Mouse (Mus musculus): ENCODE data around the gene Chchd5.

Chchd5 gene

DNA sequence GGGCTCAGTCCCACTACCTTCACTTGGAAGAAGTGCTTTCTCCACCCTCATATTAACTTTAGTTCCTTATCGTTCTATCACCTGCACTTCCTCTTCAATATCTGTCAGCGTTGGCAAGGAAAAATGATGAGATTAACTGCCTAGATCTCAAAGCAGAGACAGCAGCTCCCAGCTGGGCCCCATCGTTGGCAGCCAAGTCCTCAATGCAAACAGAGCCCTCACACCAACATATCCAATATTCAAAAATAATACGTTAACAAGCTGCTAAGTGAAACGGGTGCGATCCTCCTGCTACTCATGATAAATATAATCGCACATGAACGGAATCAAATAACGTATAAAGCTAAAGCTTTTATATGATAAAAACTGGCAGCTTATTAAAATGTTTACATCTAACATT, 21.6 kb downstream of the Chchd5 start:
- no peak for DNase-seq (ENCODE audit: extremely low read depth, insufficient read length, low spot score)

GRCm38 (mm10) chr2:129152751-129153150, 23.3 kb downstream of the Chchd5 start:
- DNase-seq (ENCODE audit: extremely low read depth, insufficient read length, low spot score), result no peak

GRCm38 (mm10) chr2:129164815-129165214, 35.3 kb downstream of the Chchd5 start:
- DNase-seq (ENCODE audit: extremely low read depth, insufficient read length, low spot score), result no peak

- no peak for DNase-seq (ENCODE audit: extremely low read depth, insufficient read length, low spot score)
These were observed 37.3 kb downstream of the Chchd5 start for GRCm38 (mm10) chr2:129166466-129167463.

DNA sequence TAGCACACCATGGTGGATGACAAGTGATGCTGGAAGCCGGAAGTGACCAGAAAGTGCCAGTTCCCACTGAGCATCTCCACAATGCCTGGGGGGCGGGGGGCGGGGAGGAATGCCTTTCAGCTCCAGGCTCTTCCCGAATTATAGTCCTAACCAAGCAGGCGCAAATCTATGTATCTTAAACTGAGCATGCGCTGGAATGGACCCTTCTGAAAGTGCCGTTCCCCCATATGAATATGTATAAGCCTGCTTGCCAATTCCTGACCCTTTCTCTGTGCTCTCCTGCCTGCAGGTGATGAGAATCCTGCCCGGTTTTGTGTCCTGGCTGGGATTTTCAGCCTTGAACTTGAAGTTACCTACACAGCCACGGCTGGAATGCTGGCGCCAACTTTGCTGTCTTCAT, 43.9 kb downstream of the Chchd5 start:
- no peak for DNase-seq (ENCODE audit: extremely low read depth, insufficient read length, low spot score)

DNA sequence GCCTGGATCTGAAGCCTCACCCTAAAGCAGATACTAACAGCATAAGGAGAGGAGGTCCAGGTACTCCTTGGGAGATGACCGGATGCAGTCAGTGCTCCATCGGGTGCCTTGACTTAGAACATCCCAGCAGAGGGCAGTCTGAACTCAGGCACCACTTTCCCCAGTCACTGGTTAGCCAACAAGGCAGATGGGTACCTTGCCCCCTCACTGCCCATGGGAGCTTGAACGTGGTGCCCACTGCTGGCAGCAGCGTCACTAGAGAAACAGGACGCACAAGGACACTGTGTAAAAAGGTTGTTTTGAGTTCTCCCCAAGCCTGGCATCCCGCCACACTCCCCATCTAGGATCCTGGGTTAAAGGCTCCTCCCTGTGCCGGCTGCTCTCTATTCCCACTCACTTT, 45.0 kb downstream of the Chchd5 start:
- DNase-seq (ENCODE audit: extremely low read depth, insufficient read length, low spot score), result peak; percentile 42

- peak; percentile 50 for DNase-seq (ENCODE audit: extremely low read depth, insufficient read length, low spot score)
These were observed 46.1 kb downstream of the Chchd5 start for GRCm38 (mm10) chr2:129175636-129176035.

DNA sequence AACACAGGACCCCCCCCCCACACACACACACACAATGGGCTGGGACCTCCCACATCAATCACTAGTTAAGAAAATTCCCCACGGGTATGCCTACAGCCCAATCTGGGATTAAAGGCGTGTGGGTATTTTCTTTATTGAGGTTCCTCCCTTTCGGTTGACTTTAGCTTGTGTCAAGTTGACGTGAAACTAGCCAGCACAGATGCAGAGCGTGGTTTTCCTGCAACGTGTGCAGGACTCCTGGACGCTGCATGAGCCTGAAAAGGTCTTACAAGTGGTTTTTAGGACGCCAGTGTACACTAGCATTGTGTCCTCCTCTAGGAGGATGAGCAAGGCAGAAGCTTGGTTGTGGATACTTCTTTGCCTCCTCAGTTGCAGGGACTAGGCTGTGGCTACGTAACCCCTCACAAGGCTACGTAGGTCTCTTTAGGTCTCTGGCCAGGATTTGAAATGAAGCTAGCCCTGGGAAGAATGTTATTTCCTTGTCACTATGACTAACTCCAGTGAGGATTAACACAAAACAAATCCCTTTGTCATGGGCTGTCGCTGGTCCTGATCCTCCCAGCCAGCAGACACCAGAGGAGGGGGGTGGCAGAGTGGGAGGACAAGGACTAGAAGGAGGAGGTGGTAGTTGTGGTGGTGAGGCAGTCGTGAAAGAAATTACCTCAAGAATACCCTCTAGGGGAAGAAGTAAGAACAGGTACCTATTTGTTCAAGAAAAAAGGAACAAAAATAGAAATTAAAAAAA, 47.3 kb downstream of the Chchd5 start:
- no peak for DNase-seq (ENCODE audit: extremely low read depth, insufficient read length, low spot score)

- DNase-seq (ENCODE audit: extremely low read depth, insufficient read length, low spot score), result no peak
These were observed 48.2 kb downstream of the Chchd5 start for GRCm38 (mm10) chr2:129177661-129178060.

GRCm38 (mm10) chr2:129178182-129178908, 48.8 kb downstream of the Chchd5 start:
- no peak for DNase-seq (ENCODE audit: extremely low read depth, insufficient read length, low spot score)

DNA sequence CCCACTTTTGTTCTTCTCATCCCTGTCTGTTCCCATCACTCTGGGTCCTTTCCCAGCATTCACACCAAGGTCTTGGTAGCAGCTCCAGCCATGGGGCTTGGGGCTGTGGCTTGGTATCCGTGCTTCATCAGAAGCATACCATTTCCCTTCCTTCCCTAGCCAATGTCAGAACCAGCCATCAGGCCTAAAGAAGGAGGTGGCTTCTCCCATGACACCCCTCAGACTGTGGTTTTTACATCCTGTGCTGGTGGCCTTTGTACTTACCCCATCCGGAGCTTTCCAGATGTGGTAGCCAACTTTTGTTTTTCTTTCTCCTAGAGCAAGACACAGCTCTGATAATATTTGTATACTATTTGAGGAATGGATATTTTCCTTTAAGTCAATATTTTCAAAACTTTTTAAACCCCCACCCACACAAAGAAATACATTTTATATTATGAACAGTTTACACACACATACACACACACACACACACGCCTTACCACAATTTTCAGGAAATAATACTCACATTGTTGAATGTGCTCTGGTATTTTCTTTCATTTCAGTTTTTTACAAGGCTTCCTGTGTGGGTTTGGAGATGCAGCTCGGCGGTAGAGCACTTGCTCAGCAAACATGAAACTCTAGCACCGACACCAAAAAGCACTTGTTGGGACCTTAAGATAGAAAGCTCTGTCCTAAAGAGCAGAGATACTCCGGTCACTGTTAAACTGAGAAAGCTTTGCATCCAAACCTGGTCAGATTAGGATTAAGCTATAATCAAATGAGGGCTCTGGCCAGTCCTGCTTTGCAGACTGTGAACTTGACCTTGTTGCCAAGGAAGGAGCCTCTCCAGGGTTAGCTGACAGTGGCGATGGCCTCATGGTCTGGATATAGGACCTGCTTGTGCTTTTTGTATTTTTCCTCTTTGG, 50.7 kb downstream of the Chchd5 start:
- no peak for DNase-seq (ENCODE audit: extremely low read depth, insufficient read length, low spot score)

DNA sequence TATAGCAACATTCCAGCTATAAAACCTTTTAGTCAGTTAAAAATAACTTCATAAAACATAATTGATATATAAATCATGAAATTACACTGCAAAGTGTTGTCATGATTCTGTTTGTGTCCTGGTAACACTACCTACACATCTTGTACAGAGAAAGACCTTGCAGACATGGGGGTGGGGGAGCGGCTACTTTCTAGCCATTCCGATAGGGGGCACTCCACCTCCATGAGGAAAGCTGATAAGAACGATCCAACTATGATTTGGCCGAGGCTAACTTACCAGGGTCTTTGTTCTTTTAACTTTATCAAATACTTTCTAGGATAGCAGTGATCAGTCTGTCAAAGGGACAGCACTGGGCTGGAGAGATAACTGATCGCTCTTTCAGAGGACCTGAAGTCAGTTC, 52.0 kb downstream of the Chchd5 start:
- DNase-seq (ENCODE audit: extremely low read depth, insufficient read length, low spot score), result no peak

GRCm38 (mm10) chr2:129182412-129182811, 52.9 kb downstream of the Chchd5 start:
- no peak for DNase-seq (ENCODE audit: extremely low read depth, insufficient read length, low spot score)

GRCm38 (mm10) chr2:129183561-129184031, 54.1 kb downstream of the Chchd5 start:
- peak; percentile 29 for DNase-seq (ENCODE audit: extremely low read depth, insufficient read length, low spot score)

All from 3134 (cell line).